Mouse (Mus musculus): ENCODE data around the gene Nom1. TPM values are rescaled to one million over a fixed set of nuclear protein-coding genes. Genes with fewer than 3 reads are reported as not detected.
A peak's percentile ranks its signal among the peaks of the same experiment; 100 is the strongest.

The Nom1 gene
- polyA plus RNA-seq, 1 experiment from 2014 or later: 29.5 TPM

GRCm38 (mm10) chr5:29452352-29452751, 17.9 kb downstream of the Nom1 start:
- Histone ChIP-seq H3K27ac (no peak overlapping the region), H3K9me3 (no peaks in the 10 kb centered on the region), H3K27me3 (ENCODE audit: insufficient read depth, poor library complexity, severe bottlenecking) (no peaks in the 10 kb centered on the region), H3K4me1 (no peaks in the 10 kb centered on the region), H3K36me3 (peaks cover 82% of the 10 kb centered on the region), H3K4me3 (no peak overlapping the region)
- 80% methylated on average over 4 of the region's 4 CpGs for WGBS
- DNase-seq (ENCODE audit: low spot score): no peak

- WGBS: 73% methylated on average over 5 of the region's 5 CpGs
- H3K27me3 ChIP-seq (ENCODE audit: insufficient read depth, poor library complexity, severe bottlenecking): no peaks in the 10 kb centered on the region
- H3K4me3 ChIP-seq: no peak overlapping the region
- DNase-seq (ENCODE audit: low spot score): no peak
- no peaks in the 10 kb centered on the region for H3K4me1 ChIP-seq
- no peaks in the 10 kb centered on the region for H3K9me3 ChIP-seq
- H3K27ac ChIP-seq: no peak overlapping the region
- H3K36me3 ChIP-seq: peaks cover 58% of the 10 kb centered on the region
These were observed 22.6 kb downstream of the Nom1 start for GRCm38 (mm10) chr5:29456895-29457656.

- H3K27ac ChIP-seq: no peak overlapping the region
- H3K4me3 ChIP-seq: no peak overlapping the region
- WGBS: 66% methylated on average over 9 of the region's 9 CpGs
- no peaks in the 10 kb centered on the region for H3K9me3 ChIP-seq
- peaks cover 7% of the 10 kb centered on the region for H3K4me1 ChIP-seq
- H3K36me3 ChIP-seq: peaks cover 9% of the 10 kb centered on the region
- DNase-seq (ENCODE audit: low spot score): no peak
- peaks cover 30% of the 10 kb centered on the region for H3K27me3 ChIP-seq (ENCODE audit: insufficient read depth, poor library complexity, severe bottlenecking)
These were observed 28.7 kb downstream of the Nom1 start for GRCm38 (mm10) chr5:29462943-29463686.

- Histone ChIP-seq H3K27me3 (ENCODE audit: insufficient read depth, poor library complexity, severe bottlenecking) (peaks cover 76% of the 10 kb centered on the region), H3K36me3 (no peaks in the 10 kb centered on the region), H3K4me3 (peak overlapping the region; percentile 65), H3K9me3 (no peaks in the 10 kb centered on the region), H3K27ac (peak overlapping the region; percentile 44; the same call in 1 of the 2 replicates), H3K4me1 (peaks cover 16% of the 10 kb centered on the region)
- WGBS: 2% methylated on average over 67 of the region's 67 CpGs
- no peak for DNase-seq (ENCODE audit: low spot score)
These were observed 33.3 kb downstream of the Nom1 start for GRCm38 (mm10) chr5:29467489-29468350.

GRCm38 (mm10) chr5:29468351-29469065, 34.0 kb downstream of the Nom1 start:
- DNase-seq (ENCODE audit: low spot score): no peak
- Histone ChIP-seq H3K36me3 (no peaks in the 10 kb centered on the region), H3K4me3 (peak overlapping the region; percentile 65), H3K27ac (no peak overlapping the region), H3K4me1 (peaks cover 16% of the 10 kb centered on the region), H3K27me3 (ENCODE audit: insufficient read depth, poor library complexity, severe bottlenecking) (peaks cover 84% of the 10 kb centered on the region), H3K9me3 (no peaks in the 10 kb centered on the region)
- whole genome bisulfite sequencing: 2% methylated on average over 17 of the region's 17 CpGs

- Histone ChIP-seq H3K36me3 (no peaks in the 10 kb centered on the region), H3K9me3 (no peaks in the 10 kb centered on the region), H3K27me3 (ENCODE audit: insufficient read depth, poor library complexity, severe bottlenecking) (peaks cover 94% of the 10 kb centered on the region), H3K27ac (no peak overlapping the region), H3K4me1 (peaks cover 21% of the 10 kb centered on the region), H3K4me3 (no peak overlapping the region)
- DNase-seq (ENCODE audit: low spot score): no peak
- whole genome bisulfite sequencing: 8% methylated on average over 4 of the region's 4 CpGs
These were observed 35.0 kb downstream of the Nom1 start for GRCm38 (mm10) chr5:29469501-29469900.

- no peaks in the 10 kb centered on the region for H3K9me3 ChIP-seq
- WGBS: 15% methylated on average over 5 of the region's 5 CpGs
- no peak for DNase-seq (ENCODE audit: low spot score)
- H3K36me3 ChIP-seq: no peaks in the 10 kb centered on the region
- H3K27ac ChIP-seq: no peak overlapping the region
- peaks cover 100% of the 10 kb centered on the region for H3K27me3 ChIP-seq (ENCODE audit: insufficient read depth, poor library complexity, severe bottlenecking)
- H3K4me3 ChIP-seq: no peak overlapping the region
- H3K4me1 ChIP-seq: peaks cover 21% of the 10 kb centered on the region
These were observed 35.8 kb downstream of the Nom1 start for GRCm38 (mm10) chr5:29470271-29470670.

GRCm38 (mm10) chr5:29470851-29471394, 36.5 kb downstream of the Nom1 start:
- Histone ChIP-seq H3K27me3 (ENCODE audit: insufficient read depth, poor library complexity, severe bottlenecking) (peaks cover 100% of the 10 kb centered on the region), H3K4me3 (no peak overlapping the region), H3K9me3 (no peaks in the 10 kb centered on the region), H3K36me3 (no peaks in the 10 kb centered on the region), H3K4me1 (peaks cover 21% of the 10 kb centered on the region), H3K27ac (no peak overlapping the region)
- DNase-seq (ENCODE audit: low spot score): no peak
- WGBS: 4% methylated on average over 20 of the region's 20 CpGs

- Histone ChIP-seq H3K27me3 (ENCODE audit: insufficient read depth, poor library complexity, severe bottlenecking) (peaks cover 100% of the 10 kb centered on the region), H3K4me1 (peaks cover 21% of the 10 kb centered on the region), H3K9me3 (no peaks in the 10 kb centered on the region), H3K27ac (no peak overlapping the region), H3K4me3 (no peak overlapping the region), H3K36me3 (no peaks in the 10 kb centered on the region)
- no peak for DNase-seq (ENCODE audit: low spot score)
- under 1% methylated on average over 11 of the region's 11 CpGs for WGBS
These were observed 36.9 kb downstream of the Nom1 start for GRCm38 (mm10) chr5:29471396-29471795.

GRCm38 (mm10) chr5:29471855-29472665, 37.6 kb downstream of the Nom1 start:
- H3K27ac ChIP-seq: no peak overlapping the region
- H3K27me3 ChIP-seq (ENCODE audit: insufficient read depth, poor library complexity, severe bottlenecking): peaks cover 100% of the 10 kb centered on the region
- no peaks in the 10 kb centered on the region for H3K9me3 ChIP-seq
- no peaks in the 10 kb centered on the region for H3K36me3 ChIP-seq
- peaks cover 21% of the 10 kb centered on the region for H3K4me1 ChIP-seq
- no peak overlapping the region for H3K4me3 ChIP-seq
- DNase-seq (ENCODE audit: low spot score): no peak
- WGBS: under 1% methylated on average over 22 of the region's 22 CpGs

GRCm38 (mm10) chr5:29473551-29474245, 39.2 kb downstream of the Nom1 start:
- whole genome bisulfite sequencing: 2% methylated on average over 35 of the region's 35 CpGs
- no peak overlapping the region for H3K27ac ChIP-seq
- peaks cover 26% of the 10 kb centered on the region for H3K4me1 ChIP-seq
- no peaks in the 10 kb centered on the region for H3K9me3 ChIP-seq
- H3K36me3 ChIP-seq: no peaks in the 10 kb centered on the region
- H3K4me3 ChIP-seq: peak overlapping the region; percentile 27; the same call in 1 of the 2 replicates
- DNase-seq (ENCODE audit: low spot score): no peak
- H3K27me3 ChIP-seq (ENCODE audit: insufficient read depth, poor library complexity, severe bottlenecking): peaks cover 100% of the 10 kb centered on the region

Measured in heart, embryonic 10.5 days (tissue).